Mouse (Mus musculus): ENCODE data around the gene Litaf.
"Not testable (repeated sequence)": the region's sequence is repeated elsewhere in the genome, so short reads cannot be mapped to it uniquely, and the experiment has no call there.

The Litaf gene

DNA sequence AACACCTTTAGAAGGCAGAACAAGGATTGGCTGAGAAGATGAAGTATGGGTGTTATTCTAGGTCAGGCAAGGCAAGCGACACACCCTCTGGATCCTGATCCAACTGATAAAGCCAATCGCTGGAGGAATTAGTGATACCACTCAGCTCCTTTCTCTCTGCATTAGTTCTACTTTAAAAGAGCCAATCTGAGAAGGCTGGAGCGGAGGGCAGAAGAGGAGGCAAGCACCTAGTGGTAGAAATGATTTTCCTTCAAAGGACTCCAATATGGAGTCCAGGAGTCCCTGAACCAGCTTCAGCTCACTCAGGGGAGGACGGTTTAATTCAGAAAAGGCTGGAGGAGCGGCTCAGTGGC lies 74.2 kb downstream of the Litaf start:
- DNase-seq (ENCODE audit: low read depth, low spot score) = no peak

DNA sequence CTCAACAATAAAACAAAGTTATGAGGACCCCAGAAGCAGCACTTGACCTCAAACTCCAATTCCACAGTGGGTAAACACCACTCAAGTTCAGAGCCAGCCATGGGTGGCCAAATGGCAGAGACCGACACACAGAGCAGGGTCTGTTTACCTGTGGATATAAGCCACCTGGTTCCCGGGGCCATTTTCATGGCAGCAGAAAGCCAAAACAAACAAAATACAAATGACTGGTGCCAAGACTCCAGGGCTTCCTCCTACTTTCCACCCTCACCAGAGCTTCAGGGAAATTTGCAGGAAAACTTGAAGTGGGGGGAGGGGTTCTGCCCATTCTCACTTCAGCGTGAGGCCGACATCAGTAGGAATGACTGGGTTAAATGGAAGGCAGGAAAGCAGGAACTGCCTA lies 75.2 kb downstream of the Litaf start:
- no peak for DNase-seq (ENCODE audit: low read depth, low spot score)

DNA sequence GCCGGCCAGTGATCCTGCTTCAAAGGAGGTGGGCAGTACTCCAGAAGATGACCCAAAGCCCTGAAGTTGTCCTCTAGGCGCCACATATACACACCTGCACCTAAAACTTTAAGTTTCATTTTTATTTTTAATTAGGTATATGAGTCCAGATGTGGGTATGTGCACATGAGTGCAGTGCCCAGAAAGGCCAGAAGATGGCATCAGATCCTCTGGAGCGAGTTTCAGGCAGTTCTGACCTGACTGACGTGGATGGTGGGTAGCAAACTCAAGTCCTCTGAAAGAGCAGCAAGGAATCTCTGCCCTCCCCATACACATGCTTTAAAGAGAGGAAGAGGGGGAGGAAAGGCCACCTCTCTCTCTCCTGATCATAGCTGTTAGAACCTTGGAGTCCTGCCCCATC lies 76.1 kb downstream of the Litaf start:
- no peak for DNase-seq (ENCODE audit: low read depth, low spot score)

DNA sequence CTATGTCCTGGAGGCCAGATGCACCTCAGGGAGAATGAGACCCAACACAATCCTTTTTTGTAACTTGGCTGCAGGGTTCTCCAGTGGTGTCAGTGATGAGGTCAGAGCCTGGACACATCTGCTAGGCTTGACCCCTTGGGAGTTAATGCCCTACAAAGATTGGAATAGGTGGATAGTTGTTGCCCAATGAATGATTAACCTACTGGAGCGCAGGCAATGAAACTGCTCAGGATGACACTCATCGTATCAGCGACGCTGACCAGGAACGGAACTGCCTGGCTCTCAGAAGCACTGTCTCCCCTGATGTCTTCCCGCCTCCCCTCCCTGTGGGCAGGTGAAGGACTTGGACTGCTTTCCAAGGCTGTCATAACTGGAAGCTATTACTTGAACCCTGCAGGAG lies 76.6 kb downstream of the Litaf start:
- no peak for DNase-seq (ENCODE audit: low read depth, low spot score)

DNA sequence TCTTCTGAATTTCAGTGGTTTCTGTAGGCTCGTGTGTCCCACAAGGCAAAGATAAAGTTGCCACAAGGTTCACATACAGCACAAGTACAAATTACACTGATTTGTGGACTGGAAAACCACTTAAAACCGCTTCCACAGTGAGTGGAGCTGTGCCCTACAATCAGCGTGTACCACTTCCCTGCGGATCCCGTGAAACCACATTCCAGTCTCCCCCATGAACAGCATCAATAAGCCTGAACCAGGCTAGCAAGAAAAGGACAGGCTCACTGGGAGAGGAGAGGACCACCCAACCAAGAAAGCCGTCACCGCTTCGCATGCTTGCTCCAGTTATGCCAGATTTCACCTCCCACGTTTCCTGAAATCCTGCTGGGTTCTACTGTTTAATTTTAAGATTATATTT lies 77.7 kb downstream of the Litaf start:
- no peak for DNase-seq (ENCODE audit: low read depth, low spot score)

DNA sequence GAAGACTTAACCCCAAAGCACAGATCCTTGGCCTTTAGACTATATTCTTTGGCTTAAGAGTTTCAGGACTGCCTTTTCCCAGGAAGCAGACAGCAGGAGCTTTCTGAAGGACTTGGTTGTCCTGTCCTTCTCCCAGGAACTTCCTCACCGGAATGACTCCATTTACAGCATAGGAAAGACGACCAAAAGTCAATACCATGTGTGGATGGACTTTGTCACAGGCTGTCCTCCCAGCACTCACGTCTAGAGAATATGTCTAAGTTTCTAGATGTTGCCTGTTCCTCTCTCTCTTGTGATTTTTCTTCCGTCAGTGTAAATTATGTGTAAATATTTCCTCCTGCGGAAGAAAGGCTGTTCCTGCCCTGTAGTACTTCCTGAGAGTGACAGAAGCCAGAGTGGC lies 81.4 kb downstream of the Litaf start:
- no peak for DNase-seq (ENCODE audit: low read depth, low spot score)

DNA sequence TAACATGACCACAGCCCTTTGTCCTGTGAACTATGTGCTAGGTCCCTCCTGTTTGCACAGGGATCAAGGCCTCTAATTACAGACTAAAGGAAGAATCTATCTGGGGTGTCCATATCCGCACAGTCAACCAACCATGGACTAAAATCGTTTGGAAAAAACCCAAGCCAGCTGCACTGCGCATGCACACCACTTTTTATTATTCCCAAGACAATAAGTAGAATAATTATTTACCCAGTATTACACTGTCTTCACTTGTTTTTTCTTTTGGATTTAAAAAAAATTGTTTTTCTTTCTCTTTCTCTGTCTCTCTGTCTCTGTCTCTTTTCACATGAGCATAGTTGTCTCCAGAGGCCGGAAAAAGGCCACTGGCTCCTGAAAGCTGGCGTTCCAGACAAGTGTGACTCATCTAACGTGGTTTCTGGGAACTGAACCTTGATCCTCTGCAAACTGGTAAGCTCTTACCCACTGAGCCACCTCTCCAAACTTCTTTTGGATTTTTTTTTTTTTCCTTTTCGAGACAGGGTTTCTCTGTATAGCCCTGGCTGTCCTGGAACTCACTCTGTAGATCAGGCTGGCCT lies 84.4 kb downstream of the Litaf start:
- peak; percentile 93 for DNase-seq (ENCODE audit: low read depth, low spot score)

DNA sequence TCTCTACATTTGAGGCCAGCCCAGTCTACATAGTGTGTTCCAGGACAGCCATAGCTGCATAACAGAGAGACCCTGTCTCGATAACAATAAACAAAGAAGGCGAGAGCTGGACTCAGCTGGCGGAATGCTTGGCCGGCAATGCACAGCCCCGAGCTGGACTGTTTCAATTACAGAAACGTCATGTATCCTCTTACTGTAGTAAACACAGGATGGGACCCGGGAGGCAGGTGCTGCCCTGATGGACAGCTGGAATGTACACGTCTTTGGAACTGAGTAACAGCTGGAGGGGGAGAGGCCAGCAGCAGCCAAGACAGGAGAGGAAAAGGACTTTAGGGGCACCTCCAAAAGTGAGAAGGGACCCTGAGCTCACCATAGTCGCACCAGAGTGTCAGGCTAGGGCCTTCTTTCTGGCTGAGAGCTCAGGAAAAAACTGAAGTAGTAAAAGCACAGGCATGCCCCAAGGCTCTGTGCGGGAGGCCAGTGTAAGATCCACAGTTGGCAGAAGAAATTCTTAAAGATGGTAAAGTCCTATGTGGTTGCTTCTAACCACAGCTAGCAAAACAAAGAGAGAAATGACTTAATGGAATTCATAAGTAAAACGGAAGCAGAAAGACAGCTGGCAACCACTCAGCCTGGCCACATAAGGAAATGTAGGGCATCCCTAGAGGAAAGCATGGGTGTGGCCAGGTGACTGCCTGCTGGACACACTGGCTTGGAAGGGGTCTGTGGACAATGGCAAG lies 86.7 kb downstream of the Litaf start:
- peak; percentile 94 for DNase-seq (ENCODE audit: low read depth, low spot score)

DNA sequence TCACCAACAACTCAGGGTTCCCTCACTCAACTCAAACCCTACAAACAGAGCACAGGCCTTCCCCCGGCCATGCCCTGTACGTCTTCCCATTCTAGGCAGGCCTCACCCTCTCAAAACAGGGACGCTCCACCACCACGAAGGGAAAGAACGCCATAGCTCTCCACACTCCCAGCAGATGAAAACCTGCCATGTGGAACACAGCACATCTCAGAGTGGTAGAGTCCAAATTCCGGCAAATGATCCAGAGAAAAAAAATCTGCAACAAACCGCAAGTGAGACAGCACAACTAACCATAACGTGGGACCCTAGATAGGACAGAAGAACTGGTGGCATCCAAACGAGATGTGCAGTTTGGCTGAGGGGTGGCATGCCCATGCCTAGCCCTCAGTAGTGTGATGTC lies 88.1 kb downstream of the Litaf start:
- no peak for DNase-seq (ENCODE audit: low read depth, low spot score)

DNA sequence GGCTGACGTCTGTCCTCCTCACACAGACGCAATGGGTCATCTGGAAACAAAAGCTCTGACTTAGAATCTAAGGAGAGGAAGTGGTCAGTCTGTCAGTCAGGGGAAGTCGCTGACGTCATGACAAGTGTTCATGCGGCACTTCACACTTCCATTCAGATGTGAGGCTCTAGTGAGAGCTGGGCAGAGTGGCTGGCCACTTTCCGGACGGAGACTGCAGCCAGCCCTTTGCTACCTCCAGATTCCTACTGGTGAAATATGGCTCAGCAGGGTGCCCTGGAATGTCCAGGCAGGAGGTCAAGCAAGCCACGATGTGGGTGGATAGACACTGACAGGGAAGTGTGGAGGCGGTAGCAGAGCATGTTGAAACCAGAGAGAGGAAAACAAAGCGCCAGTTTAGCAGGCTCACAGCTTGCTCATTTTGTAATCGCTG lies 89.7 kb downstream of the Litaf start:
- DNase-seq (ENCODE audit: low read depth, low spot score) = peak; percentile 84

DNA sequence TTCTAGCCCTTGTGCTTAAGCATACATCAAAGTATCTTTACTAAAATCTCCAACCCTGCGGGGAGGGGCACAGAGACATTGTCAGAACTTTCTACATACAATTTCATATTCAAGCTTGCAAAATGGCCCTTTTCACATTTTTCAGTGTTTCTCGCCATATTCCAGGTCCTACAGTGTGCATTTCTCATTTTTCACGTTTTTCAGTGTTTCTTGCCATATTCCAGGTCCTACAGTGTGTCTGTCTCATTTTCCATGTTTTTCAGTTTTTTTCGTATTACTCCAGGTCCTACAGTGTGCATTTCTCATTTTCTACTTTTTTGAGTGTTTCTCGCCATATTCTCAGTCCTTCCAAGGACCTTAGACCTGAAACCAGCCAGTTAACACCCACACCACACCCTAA lies 91.0 kb downstream of the Litaf start:
- DNase-seq (ENCODE audit: low read depth, low spot score) = peak; percentile 25

DNA sequence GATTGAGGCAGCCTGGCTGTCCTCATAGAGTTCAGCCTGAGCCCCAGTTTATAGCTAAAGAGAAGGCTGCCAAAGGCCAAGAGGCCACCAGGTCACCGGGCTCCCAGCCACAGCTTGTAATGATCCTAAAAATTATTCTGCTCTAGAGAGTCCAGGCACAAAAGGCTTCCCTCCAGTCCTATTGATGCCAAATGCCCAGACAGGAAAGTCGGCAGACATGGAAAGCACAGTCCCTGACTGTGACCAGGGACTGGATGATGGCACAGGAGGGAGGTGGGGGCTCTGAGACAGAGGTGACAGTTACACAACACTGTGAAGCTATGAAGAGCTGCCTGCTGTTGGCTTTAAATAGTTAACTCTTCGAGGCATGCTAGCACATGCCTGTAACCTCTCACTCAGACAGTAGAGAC lies 91.9 kb downstream of the Litaf start:
- DNase-seq (ENCODE audit: low read depth, low spot score) = no peak

DNA sequence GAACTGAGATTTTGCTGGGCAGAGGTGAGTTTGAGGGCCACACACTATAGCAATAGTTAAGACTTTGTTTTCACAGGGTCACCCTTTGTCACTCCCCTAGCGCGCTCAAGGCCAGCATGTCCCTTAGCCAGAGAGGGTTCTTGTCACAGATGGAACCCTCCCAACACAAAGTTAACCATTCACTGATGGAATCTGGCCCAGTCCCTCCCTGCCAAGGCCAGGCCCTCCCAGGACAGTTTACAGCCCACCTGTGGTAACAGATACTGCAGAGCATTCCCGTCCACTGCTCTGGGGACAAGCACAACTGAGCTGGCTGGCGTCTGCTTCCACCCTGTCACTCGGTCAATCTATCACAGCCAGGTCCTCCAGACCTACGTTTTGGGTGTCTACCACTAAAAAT lies 93.7 kb downstream of the Litaf start:
- no peak for DNase-seq (ENCODE audit: low read depth, low spot score)

DNA sequence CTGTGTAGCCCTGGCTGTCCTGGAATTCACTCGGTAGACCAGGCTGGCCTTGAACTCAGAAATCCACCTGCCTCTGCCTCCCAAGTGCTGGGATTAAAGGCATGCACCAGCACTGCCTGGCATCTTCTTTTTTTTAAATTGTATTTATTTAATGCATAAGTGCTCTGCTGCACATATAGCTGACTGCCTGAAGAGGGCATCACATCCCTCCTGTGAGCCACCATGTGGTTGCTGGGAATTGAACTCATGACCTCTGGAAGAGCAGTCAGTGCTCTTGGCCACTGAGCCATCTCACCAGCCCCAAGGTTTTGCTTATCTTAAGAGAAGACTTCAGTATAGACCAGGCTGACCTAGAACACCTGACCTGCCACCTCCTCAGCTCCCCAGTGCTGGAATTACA lies 96.0 kb downstream of the Litaf start:
- peak; percentile 49 for DNase-seq (ENCODE audit: low read depth, low spot score)

DNA sequence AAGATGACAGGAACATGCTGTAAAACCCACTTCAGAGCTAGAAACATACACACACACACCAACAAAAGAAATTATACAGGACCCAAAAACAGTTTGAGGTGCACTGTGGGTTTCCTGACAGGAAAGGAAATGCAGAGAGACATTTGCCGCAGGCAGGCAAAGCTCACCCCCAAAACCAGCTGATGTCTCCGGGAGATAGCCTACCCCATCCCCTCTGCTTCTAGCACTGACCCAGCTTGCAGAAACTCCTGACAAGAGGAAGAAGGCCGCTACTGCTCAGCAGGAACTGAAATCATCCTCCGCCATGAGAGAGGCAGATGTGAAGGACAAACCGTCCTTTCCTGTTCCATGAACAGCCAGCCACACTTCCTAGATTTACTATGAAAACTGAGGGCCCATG lies 96.6 kb downstream of the Litaf start:
- DNase-seq (ENCODE audit: low read depth, low spot score) = no peak

DNA sequence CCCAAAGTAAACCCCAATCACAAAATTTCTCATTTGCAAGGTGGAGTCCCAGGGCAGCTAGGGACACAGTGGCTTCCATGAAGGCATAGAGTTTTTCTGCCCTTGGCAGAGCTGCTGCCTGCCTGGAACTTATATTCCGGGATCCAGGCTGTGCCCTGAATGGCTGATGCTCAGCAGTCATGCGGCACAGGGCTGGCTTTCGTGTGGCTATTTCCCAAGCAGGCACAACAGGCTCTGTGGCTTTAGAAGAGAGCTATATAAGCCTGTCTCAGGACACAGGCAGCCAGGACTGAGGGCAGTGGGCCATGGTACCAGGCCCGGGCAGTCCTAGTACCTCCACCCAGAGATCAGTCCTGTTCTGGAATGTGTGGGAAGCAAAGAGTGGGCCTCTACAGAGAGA lies 97.7 kb downstream of the Litaf start:
- DNase-seq (ENCODE audit: low read depth, low spot score) = no peak

DNA sequence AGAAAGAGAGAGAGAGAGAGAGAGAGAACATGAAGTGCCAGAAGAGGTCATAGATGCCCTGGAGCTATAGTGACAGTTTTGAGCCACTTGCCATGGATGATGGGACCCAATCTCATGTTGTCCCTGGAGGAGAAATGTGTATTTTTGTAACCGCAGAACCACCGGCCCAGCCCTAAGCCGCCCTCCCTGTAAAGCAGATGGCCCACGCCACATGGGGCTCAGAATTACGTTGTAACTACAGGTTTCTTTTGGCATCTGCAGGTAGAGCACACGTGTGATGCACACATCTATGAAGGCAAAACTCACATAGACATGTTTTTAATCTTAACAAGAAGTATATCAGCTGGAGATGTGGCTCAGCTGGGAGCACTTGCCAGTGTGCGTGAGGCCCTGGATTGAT lies 98.2 kb downstream of the Litaf start:
- no peak for DNase-seq (ENCODE audit: low read depth, low spot score)

DNA sequence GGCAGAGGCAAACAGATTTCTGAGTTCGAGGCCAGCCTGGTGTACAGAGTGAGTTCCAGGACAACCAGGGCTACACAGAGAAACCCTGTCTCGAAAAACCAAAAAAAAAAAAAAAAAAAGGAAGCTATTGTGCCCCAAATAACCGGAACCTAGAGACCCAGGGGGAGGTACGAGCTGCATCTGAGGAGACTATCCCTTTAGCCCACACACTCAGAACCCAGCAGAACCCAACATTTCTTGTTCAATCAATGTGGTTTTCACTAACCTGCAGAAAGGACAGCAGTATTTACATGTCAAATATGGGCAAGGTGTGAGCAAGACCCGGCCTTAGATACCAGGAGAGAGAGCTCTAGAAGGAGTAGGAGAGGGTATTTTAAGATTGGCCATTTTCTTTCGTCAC lies 98.9 kb downstream of the Litaf start:
- DNase-seq (ENCODE audit: low read depth, low spot score) = no peak

DNA sequence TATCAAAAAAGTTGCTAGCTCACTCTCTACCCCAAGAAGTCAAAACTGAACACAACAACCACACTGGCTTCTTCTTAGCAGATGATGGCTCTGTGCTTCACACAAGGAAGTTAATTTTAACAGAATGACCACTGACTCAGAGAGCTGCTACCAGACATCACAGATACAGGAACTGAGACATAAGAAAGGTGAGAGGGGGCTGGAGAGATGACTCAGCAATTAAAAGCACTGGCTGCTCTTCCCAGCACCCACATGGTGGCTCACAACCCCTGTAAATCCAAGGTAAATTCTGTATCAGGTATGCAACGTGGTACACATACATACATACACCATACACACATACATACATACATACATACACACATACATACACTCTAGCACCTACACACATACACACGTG lies 100.9 kb downstream of the Litaf start:
- DNase-seq (ENCODE audit: low read depth, low spot score) = no peak

DNA sequence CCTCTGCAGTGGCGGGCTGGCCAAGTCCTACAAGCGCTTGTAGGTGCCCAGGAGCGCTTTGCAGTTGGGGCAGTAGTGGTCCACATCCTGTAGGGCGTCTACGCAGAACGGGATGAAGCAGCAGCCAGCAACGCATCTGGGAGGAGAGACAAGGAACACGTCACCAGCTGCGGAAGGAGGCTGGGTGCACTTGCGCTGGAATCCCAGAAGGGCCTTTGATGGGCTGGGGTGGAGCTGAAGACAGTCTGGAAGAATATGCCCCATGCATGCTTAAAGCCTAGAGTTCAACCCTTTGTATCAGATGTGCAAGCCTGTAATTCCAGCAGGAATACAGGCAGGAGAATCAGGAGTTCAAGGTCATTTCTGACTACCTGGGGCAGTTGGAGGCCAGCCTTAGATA lies 105.0 kb downstream of the Litaf start:
- no peak for DNase-seq (ENCODE audit: low read depth, low spot score)

DNA sequence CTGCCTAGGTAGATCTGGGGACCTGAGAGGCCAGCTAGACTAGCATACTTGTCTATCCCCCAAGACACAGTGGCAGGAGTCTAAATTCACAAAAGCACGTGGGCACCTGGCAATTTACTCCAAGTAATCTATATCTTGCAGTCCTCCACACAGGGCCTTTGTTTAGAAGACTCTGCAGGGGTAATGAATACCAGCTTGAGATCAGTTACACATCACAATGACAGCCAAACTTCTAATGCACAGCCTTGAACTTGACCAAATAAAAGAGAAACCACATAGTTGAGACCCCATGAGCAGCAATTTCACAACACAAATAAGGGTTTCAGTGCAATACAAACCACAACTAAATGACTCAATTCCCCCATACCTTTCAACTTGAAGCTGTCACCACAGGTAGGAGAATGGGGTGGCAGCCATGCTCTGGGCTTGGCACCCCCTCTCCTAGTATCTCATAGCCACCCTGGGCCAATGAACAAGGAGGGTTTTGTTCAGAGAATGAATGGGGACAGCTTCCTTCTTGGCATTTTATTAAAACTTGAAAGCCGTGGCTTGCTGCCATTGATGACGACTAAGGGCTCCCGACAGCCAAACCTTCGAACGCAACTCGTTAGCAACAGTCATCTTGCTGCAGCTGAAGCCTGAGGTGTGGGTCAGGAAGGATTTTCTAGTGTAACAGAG lies 107.1 kb downstream of the Litaf start:
- DNase-seq (ENCODE audit: low read depth, low spot score) = peak; percentile 18

DNA sequence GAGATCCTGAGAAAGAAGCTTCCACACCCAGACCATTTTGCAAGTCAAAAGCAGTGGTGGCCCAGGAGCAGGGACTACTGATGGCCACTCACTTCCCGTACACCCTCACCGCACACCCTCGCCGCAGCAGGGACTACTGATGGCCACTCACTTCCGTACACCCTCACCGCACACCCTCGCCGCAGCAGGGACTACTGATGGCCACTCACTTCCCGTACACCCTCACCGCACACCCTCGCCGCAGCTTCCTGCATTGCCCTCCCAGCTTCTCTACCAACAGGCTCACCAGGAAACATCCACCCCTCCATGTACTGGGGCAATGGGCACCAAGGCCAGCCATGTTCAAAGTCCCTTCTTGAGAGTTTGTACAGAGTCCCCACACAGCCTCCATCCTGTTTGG lies 107.7 kb downstream of the Litaf start:
- not testable (repeated sequence) for DNase-seq (ENCODE audit: low read depth, low spot score)

DNA sequence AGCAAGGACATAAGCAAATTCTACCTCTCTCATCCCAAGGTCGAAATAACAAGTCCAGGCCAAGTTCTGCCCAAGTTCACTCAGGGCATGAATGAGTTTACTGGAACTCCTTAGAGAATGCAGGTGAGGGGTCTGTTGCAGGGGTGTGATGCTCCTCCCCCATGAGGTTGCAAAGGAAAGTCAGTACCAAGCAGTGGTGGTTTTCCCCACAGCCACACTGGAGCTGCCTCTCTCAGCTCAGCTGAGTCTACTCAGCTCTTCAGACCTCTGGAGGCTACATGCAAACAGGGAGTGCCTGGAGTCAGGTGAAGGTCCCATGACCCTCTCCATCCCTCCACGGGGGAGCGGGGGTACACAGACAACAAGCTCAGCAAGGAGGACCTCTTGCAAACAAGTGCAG lies 108.2 kb downstream of the Litaf start:
- no peak for DNase-seq (ENCODE audit: low read depth, low spot score)

Measured in 3T3-L1 (cell line).